Mouse (Mus musculus) heart, adult 11 months (tissue): Measurements from ENCODE around the gene Cadps.

Source experiments
- DNase-seq: peaks from one replicate; pipeline ENCODE4 v3.0.0; 2022

Gene Cadps

DNA sequence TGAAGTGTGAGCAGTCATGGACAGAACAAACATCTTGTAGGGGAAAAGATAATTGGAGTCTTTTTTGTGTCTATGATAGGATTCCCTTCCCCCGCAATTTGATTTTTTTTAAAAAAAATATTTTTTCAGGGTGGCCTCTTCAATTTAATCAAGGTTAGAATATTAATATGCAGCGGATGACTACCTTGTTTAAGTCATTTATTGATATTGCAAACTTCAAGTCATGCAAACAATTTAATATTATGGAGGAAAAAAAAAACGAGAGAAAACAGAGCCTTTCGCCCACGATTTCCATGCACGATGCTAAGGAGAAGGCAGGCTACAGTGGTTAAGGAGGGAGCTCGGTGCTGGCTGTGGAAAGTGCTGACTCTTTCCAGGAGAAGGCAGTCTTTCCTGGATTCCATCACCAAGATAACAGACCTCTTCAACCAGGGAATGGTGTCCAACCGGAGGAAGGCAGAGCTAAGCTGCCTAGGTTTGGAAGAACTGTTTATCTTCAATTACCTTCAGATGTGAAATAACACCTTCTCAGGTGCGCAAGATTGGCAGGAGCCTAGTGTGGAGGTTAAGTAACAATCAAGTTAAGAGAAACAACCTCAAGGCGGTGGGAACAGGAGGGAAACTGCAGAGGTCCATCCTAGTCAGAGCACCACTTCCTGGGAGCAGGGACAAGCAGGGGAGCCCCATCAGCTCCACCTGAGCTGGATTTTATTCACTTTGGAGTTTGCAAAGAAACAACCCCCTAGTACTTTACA is 483.9 kb downstream of the Cadps start:
- peak; percentile 56 for DNase-seq

DNA sequence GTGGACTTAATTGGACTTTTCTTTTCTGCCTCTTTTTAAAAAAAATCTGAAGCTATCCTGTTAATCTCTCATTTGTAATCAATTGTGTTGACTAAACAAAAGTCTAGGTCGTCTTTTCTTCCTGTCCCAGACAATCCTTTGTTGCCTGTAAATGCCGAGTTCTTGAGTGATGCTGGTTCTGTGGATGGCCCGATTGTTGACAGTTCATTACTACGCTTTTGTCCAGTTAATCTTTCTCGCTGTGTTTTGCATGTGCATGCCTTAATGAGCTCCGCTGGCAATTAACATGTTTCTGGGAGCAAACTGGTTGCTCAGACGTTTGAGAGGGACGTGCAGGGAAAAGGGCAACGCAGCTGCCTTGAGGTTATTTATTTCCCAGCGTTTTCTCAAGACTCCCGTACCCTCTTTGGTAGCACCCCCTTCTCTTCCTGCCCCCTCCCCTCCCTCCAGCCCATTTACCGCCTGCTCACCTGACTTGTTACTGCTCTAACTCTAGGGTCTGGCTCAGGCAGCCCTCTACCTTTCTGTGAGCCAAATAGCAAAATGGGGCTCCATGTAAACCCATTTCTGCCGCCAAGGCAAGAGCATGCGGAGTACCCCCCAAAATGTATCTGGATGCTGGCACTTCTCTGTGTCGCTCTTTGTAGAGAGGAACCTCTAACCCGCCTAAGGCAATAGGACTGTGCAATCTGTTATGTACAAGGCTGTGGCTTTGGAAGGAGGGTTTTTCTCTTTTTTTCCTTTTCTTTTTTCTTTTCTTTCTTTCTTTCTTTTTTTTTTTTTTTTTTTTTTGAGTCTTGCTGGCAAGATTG is 484.7 kb downstream of the Cadps start:
- DNase-seq = peak; percentile 78

DNA sequence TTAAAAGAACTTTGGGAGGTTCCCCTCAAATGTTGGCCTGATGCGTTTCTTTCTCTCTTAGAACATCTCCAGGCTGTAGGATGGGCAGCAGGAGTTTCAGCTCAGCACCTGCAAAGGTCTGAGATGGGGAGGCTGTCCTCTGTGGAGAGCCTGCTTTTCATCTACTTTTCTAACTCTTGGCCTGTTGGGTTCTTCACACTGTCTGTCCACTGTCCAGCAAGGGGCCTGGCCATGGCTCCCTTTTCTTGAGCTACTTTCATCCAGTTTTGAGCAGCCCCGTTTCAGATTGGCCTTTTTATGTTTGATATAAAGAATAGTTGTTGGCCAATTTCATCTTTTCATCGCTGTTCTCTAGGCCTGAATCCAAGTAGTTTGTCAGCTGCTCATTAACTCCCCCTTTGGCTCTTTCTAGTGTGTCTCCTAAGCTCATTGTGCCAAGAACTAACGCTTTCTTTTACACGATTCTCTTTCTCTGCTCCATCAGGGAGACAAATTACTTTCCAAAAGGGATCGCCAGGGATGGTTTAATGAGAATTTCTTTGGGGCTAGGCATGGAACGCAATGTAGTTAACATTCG is 485.4 kb downstream of the Cadps start:
- peak; percentile 69 for DNase-seq

DNA sequence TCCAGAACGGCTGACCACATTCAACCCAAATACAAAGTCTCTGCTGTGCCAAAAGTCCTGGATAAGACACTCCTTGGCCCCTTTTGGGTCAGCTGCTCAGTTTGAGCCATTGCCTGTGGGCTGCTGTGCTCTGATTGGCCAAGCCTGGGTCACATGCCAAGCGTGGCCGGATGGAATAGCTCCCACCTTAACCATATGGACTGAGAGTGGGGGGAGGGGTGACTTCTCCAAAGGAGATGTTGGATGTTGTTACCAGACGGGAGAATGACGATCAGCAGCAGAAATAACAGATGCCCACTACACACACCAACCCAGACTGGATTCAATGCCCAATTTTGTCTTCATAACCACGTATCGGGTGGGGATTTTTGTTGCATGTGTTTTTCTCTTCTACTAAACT is 488.0 kb downstream of the Cadps start:
- peak; percentile 73 for DNase-seq

DNA sequence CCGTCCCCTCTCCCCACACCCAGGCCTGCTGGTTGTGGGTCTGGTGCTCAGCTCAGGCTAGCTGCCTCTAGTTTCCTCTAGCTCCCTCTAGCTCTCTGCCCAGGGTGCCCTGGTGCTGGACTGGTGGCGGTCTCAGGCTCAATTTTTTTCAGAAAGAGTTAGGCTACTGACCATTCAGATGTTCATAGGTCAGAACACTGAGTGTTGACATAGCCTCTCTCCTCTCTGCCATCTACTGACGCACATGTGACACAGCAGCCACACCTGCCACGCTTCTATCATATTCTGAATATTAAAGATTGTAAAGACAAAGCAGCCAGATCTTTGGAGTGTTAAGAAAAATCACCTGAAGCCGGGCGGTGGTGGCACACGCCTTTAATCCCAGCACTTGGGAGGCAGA is 489.3 kb downstream of the Cadps start:
- DNase-seq = no peak
